Mouse (Mus musculus): ENCODE measurements around the gene Fkbp1a. TPM values are rescaled to one million over a fixed set of nuclear protein-coding genes. Genes with fewer than 3 reads are reported as not detected.
A peak's percentile ranks its signal among the peaks of the same experiment; 100 is the strongest.

The Fkbp1a gene
- total RNA-seq, 2 experiments from 2014 or later = 926 to 966 TPM

GRCm38 (mm10) chr2:151549615-151550121, 7.4 kb downstream of the Fkbp1a start:
- DNase-seq = no peak

DNA sequence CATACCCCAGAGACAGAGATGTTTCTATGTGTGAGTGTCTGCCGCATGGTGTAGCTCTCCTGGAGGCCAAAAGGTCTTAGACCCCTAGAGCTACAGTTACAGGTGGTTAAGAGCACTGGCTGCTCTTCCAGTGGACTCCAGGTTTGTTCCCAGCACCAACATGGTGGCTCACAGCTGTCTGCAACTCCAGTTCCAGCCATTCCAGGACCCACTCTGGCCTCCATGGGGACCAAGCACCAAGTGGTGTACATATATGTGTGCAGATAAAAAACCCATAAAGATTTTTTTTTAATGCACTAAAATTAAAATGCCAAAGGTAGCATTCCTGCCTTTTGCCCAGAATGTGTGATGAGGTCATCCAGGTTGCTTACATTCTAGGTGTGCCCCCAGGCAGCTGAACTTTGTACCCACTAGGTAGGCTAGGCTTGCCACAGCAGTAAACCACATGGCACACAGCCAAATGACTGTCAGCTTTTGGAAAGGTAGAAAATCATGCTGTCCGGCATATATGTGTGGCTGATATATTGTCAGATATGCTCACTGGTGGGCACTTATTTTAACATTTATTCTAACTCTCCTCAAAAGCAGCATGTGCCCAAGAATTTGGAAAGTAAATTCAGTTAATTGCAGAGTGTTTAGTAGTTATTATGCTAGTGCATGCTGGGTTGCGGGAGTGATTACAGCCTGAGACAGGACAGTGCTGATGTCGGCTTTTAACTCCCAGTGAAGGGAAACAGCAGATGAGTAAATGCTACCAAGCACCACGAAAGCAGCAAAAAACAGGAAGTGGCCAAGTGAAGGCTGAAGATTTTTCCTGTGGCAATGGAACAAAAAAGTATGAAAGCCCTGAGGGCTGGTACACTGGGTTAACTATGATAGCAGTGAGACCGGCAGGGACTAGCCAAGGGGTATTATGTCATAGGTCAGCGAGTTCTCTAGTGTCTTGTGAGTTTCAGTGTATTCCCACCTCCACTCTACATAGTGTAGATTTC, 20.9 kb downstream of the Fkbp1a start:
- DNase-seq = no peak

- DNase-seq = no peak
These were observed 21.7 kb downstream of the Fkbp1a start for GRCm38 (mm10) chr2:151564006-151564405.

DNA sequence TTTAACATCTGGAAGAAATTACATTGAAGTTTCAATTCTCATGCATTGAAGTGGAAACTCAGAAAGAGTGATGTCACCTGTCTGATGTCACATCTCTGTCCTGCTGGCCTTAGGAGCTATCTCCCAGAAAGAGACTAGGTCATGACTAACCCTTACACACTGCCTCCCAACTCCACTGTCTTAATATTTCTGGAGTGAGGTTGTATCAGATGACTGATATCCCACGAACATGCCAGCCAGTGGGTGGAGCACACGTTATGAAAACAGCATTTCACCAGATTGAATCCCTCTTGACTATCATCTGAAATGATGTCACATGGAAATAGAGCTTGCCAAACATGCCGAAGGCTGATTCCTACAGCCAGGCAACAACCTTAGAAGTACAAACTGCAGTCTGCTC, 22.7 kb downstream of the Fkbp1a start:
- DNase-seq = no peak

DNA sequence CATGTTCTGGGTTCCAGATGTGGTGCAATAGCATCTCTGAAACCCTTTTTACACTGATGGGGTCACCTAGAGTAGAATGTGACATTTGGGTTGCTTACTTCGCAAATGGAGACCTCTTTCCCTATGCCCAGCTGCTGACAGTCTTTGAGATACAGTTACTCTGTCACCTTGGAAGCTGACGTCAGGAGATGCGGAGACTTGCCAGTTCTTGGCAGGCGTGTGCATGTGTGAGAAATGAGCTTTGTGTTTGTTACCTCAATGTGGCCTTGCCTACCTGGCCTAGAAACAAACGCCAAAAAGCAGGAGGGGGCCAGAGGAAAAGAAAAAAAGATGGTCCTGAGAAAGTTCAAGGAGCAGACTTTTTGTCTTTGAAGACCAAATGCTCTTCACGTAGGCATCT, 24.6 kb downstream of the Fkbp1a start:
- no peak for DNase-seq

- DNase-seq = no peak
These were observed 27.2 kb downstream of the Fkbp1a start for GRCm38 (mm10) chr2:151569452-151569851.

DNA sequence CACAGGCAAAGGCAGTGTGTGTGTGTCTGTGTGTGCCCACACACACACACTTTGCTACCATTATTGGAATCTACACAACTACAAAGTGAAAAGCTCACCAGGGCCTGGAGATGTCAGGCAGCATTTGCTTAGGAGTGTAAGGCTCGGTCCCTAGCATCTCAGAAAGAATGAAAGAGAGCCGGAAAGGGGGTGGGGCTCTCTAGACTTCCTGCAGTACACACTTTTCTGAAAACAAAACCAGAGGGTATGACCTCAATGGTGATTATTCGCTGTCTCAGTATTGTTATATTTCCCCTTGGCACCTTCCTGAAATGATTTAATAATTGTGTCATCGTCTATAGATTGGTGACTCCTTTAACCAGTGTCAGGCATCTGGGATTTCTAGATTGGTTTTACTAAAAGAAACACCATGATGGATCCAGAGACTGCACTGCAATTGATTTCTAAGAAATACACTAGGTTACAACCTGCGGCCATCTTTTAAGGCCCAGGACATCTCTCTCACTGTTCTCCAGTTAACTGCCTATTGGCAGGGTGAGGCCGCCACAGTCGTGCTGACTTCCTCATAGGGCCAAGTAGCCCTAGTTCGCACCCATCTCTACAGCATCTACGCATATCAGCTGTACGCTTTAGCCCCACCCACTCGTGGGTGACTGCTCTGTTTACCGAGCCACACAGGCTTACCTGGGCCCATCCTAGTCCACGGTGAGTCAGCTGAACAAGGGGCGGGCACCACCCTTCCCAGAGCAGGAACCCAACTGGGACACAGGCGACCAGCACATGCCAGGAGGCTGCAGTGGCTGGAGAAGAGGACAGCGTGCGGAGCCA, 29.8 kb downstream of the Fkbp1a start, which contains the start of gene Sdcbp2:
TSS of gene Sdcbp2 (plus strand) at position 750 of the 828 bp plus-strand sequence.
- no peak for DNase-seq

DNA sequence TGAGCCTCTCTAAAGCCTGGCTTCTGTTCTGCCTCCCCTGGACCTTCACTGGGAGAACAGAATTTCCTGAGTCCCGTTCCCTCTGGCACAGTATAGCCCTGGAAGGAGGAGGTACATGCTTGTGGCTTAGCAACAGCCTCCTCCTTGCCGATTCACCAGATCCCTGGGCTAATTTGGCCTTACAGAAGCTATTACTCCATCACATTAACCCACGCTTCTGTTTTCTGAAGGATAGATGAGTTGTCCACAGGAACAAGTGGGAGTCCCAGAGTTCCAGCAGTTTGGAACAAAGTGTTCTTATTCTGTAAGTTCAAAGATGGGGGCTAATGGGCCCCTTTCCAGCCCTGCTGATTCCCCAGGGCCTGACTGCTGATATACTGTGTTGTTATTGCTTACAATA, 31.4 kb downstream of the Fkbp1a start:
- no peak for DNase-seq

DNA sequence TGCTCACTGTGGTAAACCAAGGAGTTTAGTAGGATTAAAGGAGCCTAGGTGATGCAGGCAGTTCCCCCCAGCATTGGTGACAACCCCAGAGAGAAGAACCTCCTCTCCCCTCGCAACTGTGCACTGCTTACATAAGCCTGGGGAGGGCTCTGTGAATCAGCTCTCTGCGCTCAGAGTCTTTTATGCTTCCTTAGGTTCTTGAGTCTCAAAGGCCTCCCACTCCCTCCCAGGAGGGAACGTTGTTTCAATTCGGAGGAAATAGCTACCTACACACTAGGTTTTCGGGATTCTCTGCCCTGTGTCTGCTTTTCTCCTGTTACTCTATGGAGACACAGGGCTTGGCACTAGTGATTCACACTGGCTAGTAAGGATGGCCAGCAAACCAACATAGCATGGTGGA, 32.3 kb downstream of the Fkbp1a start:
- no peak for DNase-seq

DNA sequence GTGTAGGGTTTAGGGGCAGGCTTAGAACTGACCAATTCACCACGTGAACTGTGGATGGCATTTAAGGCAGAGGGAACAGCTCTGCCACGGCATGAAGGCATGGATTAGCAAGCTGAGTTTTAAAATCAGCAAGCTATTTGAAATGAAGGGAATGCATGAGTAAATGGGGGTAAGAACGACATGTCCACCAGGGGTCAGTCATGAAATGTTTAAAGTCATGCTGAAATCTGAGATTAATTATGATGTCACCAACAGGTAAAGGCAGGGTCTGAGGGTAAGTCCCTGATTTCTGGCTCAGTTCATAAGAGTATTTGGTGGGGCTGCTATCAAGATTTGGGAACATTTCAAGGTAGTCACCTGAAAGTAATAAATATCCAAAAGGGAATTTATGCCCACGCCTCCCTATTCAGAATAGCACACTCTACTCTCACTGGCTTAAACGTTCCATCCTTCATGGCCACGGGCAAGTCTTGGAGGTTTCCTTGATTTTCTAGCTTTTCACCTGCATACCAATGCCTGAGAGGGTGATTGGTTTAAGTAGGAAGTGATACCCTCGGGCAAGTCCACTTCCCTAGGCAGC, 32.9 kb downstream of the Fkbp1a start:
- no peak for DNase-seq

DNA sequence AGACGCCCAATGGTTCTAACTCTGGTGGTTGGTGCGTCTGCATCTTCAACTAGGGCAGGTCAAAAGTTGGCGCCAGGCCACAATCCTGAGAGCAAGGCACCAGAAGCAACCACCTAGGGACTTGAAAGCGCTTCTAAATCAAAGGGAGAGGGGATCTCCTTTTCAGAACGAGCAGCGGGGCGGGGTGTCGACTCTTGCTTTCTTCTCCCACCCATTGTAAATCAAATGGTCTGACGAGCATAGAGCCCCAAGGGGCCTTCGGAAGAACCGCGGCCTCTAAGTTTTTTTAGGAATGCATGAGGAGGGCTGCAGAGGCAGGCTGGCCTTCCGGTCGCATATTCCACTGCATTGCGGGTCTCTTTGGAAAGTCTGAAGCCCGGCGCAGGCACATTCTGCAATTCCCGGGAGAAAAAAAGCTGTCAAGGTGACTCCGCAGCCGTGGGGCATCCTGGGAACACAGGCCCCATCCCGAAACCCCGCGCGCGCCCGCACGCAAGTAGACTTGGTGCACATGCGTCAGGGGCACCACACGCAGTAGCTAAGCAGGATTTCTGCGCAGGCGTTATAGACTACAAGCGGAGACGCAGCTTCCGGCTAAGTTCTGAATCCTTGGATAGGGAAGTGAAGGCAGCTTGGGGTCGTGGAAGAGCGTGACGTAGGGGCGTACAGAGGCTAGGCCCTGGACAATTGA, 33.6 kb downstream of the Fkbp1a start:
- peak; percentile 90 to 92 for DNase-seq

DNA sequence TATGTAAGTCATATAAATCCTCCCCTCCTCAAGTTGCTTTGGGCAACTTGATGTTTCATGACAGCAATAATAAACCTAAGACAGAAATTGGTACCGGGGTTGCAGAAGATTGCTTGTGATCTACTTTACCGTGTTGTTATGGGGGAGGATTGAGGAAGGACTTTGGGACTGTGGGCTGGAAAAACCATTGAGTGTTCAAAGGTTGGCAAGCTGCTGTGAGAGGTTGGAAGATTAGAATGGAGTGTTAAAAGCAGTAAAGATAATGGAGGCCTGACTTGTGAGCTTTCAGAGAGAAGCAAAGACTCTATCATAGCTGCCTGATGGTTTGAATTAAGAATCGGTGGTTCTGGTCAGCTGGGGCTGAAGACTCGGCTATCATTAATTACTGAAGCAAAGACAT, 36.9 kb downstream of the Fkbp1a start:
- no peak for DNase-seq

DNA sequence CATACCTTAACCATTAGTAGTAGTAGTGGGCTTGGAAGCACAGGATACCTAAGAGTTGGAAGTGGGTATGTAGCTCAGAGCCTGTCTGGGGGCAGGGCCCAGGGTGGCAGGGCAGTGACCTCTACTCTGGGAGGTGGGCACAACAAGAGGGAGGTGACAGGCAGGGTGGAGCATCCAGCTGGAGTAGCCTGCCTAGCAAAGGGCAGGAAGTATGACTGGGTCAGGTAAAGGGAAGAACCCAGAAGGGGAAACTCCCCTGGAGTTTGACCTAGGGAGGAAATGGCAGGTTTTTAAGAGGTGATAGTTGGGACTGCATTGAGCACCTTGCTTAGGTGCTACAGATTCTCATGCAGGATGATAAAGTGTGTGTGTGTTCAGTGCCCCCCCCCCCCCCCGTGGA, 38.7 kb downstream of the Fkbp1a start:
- no peak for DNase-seq

DNA sequence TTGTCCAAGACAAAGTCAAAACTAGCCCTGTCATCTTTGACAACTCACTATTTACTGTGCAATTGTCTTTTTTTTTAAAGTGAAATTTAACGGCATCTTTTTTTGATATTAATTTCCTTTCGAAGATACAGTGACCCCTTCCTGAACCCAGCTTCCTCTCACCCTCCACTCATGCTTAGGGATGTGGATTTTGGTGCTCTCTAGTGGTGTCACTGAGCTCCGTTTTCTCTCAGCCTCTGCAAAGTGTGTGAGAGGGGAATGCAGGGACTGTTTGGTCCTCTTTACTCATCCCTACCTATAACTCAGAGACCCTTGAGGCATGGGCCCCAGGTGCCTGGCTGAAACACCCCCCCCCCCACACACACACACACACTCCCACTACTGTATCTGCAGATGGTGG, 43.7 kb downstream of the Fkbp1a start:
- DNase-seq = no peak

DNA sequence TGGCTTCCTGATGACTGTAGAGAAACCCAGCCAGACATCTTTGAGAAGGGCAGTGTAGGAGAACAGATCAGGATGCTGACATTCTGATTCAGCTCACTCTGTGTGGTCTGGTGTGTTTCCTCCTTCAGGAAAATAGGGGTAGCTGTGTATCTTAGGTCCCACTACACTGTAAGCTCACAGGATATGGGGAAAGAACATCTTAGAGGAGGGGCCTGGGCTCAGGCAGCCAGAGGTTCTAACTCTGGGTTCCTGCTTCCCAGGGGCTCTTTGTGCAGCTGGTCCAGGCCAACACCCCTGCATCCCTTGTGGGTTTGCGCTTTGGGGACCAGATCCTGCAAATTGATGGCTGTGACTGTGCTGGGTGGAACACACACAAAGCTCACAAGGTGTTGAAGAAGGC, 44.5 kb downstream of the Fkbp1a start:
- no peak for DNase-seq

- DNase-seq = no peak
These were observed 45.0 kb downstream of the Fkbp1a start for GRCm38 (mm10) chr2:151587306-151587705.

DNA sequence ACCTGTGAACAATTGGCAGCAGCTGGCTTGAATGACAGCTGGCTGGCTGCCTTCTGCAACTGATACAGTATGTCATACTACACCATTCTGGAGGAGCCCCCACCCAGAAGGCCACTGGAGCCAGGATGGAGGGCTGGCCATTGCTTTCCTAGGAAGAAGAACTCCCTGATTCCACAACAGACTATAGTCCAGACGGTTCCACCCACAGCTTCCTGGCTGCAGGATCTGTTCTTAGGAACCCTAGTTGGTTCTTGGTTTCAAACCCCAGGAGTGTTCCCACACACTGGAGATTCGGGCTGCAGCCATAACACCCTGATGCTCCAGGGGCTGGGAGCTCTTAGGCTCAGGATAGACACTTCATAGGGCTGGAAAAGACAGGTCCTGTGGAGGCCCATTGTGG, 55.8 kb downstream of the Fkbp1a start:
- DNase-seq = peak in 1 of 2 experiments; percentile 55

GRCm38 (mm10) chr2:151602106-151602505, 59.8 kb downstream of the Fkbp1a start:
- DNase-seq = no peak

- DNase-seq = peak; percentile 48 to 58
These were observed 61.3 kb downstream of the Fkbp1a start for GRCm38 (mm10) chr2:151603630-151604029.

DNA sequence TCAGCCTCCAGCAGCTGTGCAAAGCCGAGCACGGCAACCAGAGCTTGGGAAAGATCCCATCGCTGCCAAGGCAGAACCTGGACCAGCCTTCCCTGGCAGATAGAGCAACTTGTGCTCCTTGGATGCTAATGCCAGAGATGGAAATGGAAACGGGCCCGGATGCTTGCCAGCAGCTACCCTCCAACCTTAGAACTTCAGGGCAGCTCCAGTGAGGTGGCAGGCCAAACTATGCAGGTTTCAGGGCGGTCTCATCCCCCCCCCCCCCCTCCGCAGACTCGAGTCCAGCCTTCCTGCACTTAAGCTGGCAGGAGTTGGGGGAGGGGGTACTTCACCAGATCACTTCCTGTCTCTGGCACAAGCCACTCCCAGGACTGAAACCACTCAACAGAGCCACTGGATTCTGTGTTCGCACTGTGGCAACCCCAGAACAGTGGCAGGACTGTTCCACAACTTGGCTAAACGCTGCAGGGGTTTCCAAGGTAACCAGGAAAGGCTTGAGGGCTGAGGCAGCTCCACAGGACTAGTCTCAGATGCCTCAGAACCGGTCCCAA, 63.2 kb downstream of the Fkbp1a start:
- DNase-seq = peak; percentile 70 to 75

DNA sequence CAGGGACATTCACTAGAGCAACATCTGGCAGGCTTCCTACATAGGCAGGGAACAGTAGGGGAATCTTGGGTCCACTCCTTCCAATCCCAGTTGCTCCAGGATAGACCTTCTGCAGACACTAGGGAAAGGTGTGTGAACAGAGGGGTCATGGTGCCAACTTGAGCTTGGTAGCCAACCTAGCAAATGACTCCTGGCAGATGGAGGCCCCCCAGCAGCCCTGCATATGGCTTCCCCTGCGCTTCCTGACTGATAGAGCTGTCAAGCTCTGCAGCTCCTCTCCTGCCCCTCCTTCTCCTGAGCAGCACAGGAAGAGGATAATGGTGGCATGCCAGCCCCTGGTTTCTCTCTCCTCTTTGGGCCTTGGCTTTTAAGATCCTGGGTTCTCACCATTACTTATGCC, 66.2 kb downstream of the Fkbp1a start:
- DNase-seq = no peak

DNA sequence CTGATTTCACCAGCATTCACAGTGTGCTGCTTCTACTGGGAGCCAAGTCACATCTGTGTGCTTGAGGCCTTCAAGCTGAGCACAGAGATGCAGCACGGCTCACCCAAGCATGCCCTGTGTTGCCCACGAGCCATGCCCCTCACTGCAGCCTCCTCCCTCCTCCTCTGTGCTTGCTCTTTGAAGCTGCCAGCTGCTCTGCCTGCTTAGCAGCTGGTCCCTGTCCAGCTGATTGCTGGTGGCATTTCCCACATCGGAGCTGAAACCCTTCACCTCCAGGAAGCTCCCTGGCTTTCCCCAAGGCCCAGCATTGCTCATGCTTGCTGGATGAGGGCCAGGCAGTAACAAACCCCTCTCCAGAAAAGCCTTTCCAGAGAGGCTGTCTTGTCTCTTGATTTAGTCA, 67.7 kb downstream of the Fkbp1a start:
- no peak for DNase-seq

Measured in layer of hippocampus, postnatal 36 days (tissue).